Mouse (Mus musculus): ENCODE measurements at regions not wholly inside any gene's neighbourhood (a gene's known extent, or its start where the extent isn't known, plus 50 kb on each side); places are given as distances from the start of the nearest gene placed in this dataset.

DNA sequence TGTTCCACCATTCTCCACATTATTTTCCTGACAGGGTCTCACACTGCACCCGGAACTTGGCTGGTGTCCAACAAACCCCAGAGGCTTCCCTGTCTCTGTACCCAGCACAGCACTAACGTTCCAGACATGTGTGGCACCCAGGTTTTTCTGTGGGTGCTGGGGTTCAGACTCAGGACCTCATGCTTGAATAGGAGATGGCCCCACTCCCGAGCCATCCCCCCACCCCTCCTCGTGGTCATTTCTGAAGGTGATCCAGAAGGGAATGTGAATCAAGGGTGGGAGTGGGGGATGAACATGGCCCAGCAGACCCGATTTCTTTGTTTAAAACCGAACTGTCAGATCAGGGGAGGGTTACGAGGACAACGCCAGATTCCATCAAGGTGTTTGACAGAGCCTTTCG lies 245.6 kb downstream of the Tbc1d1 start:
- no peak overlapping the region for H3K27ac ChIP-seq
- no peaks in the 10 kb centered on the region for H3K4me1 ChIP-seq
- H3K9me3 ChIP-seq: no peaks in the 10 kb centered on the region
- no peak overlapping the region for H3K4me3 ChIP-seq
- 81% methylated on average over 9 of the region's 9 CpGs for WGBS
- no peaks in the 10 kb centered on the region for H3K36me3 ChIP-seq
- no peaks in the 10 kb centered on the region for H3K27me3 ChIP-seq (replicated peaks)
- no peak for ATAC-seq (ENCODE audit: low FRiP score, low read depth)
- no peak overlapping the region for H3K4me2 ChIP-seq (replicated peaks)
- H3K9ac ChIP-seq: no peak overlapping the region

GRCm38 (mm10) chr5:64403077-64403981 lies 247.2 kb downstream of the Tbc1d1 start:
- no peaks in the 10 kb centered on the region for H3K36me3 ChIP-seq
- no peaks in the 10 kb centered on the region for H3K4me1 ChIP-seq
- 80% methylated on average over 11 of the region's 11 CpGs for WGBS
- H3K9ac ChIP-seq: no peak overlapping the region
- no peaks in the 10 kb centered on the region for H3K27me3 ChIP-seq (replicated peaks)
- H3K4me2 ChIP-seq (replicated peaks): no peak overlapping the region
- ATAC-seq (ENCODE audit: low FRiP score, low read depth): no peak
- H3K4me3 ChIP-seq: no peak overlapping the region
- no peaks in the 10 kb centered on the region for H3K9me3 ChIP-seq
- H3K27ac ChIP-seq: no peak overlapping the region

DNA sequence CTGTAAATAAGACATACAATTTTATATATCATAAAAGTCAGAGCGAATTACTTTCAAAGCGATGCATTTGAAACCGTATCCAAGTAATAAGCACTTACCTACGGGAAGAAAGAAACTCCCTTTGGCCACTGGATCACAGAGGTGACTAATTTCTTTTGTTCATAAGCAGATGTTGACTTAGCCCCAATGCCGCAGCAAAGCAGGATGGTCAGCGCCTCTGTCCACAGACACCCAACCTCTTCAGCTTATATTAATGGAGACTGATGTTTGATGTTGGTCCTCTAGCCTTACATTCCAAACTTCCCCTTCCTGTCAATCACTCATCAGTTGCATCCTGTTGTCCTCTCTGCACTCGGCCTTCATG lies 247.9 kb downstream of the Tbc1d1 start:
- Histone ChIP-seq H3K9ac (no peak overlapping the region), H3K27ac (no peak overlapping the region), H3K27me3 (replicated peaks) (no peaks in the 10 kb centered on the region), H3K4me2 (replicated peaks) (no peak overlapping the region), H3K4me3 (no peak overlapping the region), H3K4me1 (no peaks in the 10 kb centered on the region), H3K9me3 (no peaks in the 10 kb centered on the region), H3K36me3 (no peaks in the 10 kb centered on the region)
- no peak for ATAC-seq (ENCODE audit: low FRiP score, low read depth)
- WGBS: 91% methylated on average over 7 of the region's 7 CpGs

- Histone ChIP-seq H3K9ac (no peak overlapping the region), H3K9me3 (no peaks in the 10 kb centered on the region), H3K4me3 (no peak overlapping the region), H3K27ac (no peak overlapping the region), H3K4me2 (replicated peaks) (no peak overlapping the region), H3K27me3 (replicated peaks) (no peaks in the 10 kb centered on the region), H3K36me3 (no peaks in the 10 kb centered on the region), H3K4me1 (no peaks in the 10 kb centered on the region)
- no peak for ATAC-seq (ENCODE audit: low FRiP score, low read depth)
- 93% methylated on average over 5 of the region's 5 CpGs for WGBS
Observed at GRCm38 (mm10) chr5:64404512-64404911, 248.4 kb downstream of the Tbc1d1 start.

GRCm38 (mm10) chr5:64408938-64409337 lies 252.8 kb downstream of the Tbc1d1 start:
- Histone ChIP-seq H3K4me2 (replicated peaks) (no peak overlapping the region), H3K4me1 (no peaks in the 10 kb centered on the region), H3K27me3 (replicated peaks) (no peaks in the 10 kb centered on the region), H3K9me3 (no peaks in the 10 kb centered on the region), H3K27ac (no peak overlapping the region), H3K4me3 (no peak overlapping the region), H3K9ac (no peak overlapping the region), H3K36me3 (no peaks in the 10 kb centered on the region)
- ATAC-seq (ENCODE audit: low FRiP score, low read depth): no peak
- 76% methylated on average over 3 of the region's 3 CpGs for WGBS

- Histone ChIP-seq H3K4me1 (no peaks in the 10 kb centered on the region), H3K27ac (no peak overlapping the region), H3K9me3 (no peaks in the 10 kb centered on the region), H3K4me3 (no peak overlapping the region), H3K27me3 (replicated peaks) (no peaks in the 10 kb centered on the region), H3K36me3 (no peaks in the 10 kb centered on the region), H3K9ac (no peak overlapping the region), H3K4me2 (replicated peaks) (no peak overlapping the region)
- ATAC-seq (ENCODE audit: low FRiP score, low read depth): no peak
- WGBS: 70% methylated on average over 7 of the region's 7 CpGs
Observed at GRCm38 (mm10) chr5:64410621-64411020, 254.5 kb downstream of the Tbc1d1 start.

DNA sequence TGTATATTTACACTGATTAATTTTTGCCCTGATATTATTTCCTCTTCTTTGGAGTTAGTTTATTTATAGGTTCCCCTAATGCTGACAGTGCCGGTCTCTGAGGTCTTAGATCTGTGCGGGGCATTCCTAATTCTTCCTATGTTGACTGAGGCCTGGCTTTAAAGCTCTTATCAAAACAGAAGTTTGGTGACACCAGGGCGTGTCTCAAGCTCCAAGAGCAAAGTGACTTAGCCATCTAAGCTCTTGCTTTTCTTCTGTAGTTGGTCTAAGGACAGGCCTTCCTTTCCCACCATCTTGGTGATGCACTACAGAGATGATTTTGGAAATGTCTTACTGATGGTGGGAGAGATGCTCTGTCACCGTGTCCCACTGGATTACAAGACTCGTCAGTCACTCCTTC lies 258.4 kb downstream of the Tbc1d1 start:
- Histone ChIP-seq H3K4me1 (no peaks in the 10 kb centered on the region), H3K27ac (no peak overlapping the region), H3K9me3 (no peaks in the 10 kb centered on the region), H3K36me3 (no peaks in the 10 kb centered on the region), H3K4me2 (replicated peaks) (no peak overlapping the region), H3K9ac (no peak overlapping the region), H3K27me3 (replicated peaks) (no peaks in the 10 kb centered on the region), H3K4me3 (no peak overlapping the region)
- 86% methylated on average over 5 of the region's 5 CpGs for WGBS
- ATAC-seq (ENCODE audit: low FRiP score, low read depth): no peak

GRCm38 (mm10) chr5:64419395-64419794 lies 263.3 kb downstream of the Tbc1d1 start:
- Histone ChIP-seq H3K36me3 (no peaks in the 10 kb centered on the region), H3K9me3 (peaks cover 11% of the 10 kb centered on the region; the same call in 1 of the 2 replicates), H3K4me3 (no peak overlapping the region), H3K9ac (no peak overlapping the region), H3K4me2 (replicated peaks) (no peak overlapping the region), H3K27ac (no peak overlapping the region), H3K4me1 (0 out of 2 replicates have a peak, but pooled peaks cover 6% of the 10 kb centered on the region), H3K27me3 (replicated peaks) (no peaks in the 10 kb centered on the region; the same call in 1 of the 2 replicates)
- WGBS: 90% methylated on average over 1 of the region's 1 CpGs
- no peak for ATAC-seq (ENCODE audit: low FRiP score, low read depth)

GRCm38 (mm10) chr5:64422787-64423587 lies 266.9 kb downstream of the Tbc1d1 start:
- Histone ChIP-seq H3K4me2 (replicated peaks) (no peak overlapping the region), H3K27me3 (replicated peaks) (peaks cover 3% of the 10 kb centered on the region; the same call in 1 of the 2 replicates), H3K4me1 (0 out of 2 replicates have a peak, but pooled peaks cover 6% of the 10 kb centered on the region), H3K27ac (no peak overlapping the region), H3K4me3 (no peak overlapping the region), H3K9ac (no peak overlapping the region), H3K36me3 (no peaks in the 10 kb centered on the region), H3K9me3 (peaks cover 11% of the 10 kb centered on the region; the same call in 1 of the 2 replicates)
- no peak for ATAC-seq (ENCODE audit: low FRiP score, low read depth)
- WGBS: 12% methylated on average over 13 of the region's 13 CpGs

GRCm38 (mm10) chr5:64428822-64429221 lies 272.7 kb downstream of the Tbc1d1 start:
- no peaks in the 10 kb centered on the region for H3K4me1 ChIP-seq
- H3K27me3 ChIP-seq (replicated peaks): peaks cover 3% of the 10 kb centered on the region; the same call in 1 of the 2 replicates
- H3K36me3 ChIP-seq: no peaks in the 10 kb centered on the region
- no peak overlapping the region for H3K9ac ChIP-seq
- WGBS: 91% methylated on average over 8 of the region's 8 CpGs
- H3K27ac ChIP-seq: no peak overlapping the region
- no peak overlapping the region for H3K4me2 ChIP-seq (replicated peaks)
- ATAC-seq (ENCODE audit: low FRiP score, low read depth): no peak
- H3K9me3 ChIP-seq: no peaks in the 10 kb centered on the region
- no peak overlapping the region for H3K4me3 ChIP-seq

DNA sequence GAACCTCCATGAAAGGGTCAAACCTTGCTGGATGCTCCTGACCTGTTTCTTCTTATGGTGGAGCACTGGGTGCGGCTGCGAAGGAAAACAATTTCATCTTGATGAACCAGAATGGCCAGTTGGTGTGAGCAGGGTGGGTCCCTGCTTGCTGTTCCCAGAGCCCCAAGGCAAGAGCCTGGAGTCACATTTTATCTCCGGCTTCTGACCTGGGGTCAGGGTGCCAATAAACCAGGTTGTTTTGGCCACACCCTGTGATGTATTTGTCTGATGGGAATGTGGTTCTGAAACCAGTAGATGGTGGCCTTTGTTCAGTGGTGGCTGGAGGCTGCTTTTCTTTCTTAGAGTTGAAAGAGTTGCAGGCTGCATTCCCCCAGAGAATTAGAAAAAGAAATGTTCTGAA lies 274.4 kb downstream of the Tbc1d1 start:
- Histone ChIP-seq H3K4me3 (no peak overlapping the region), H3K36me3 (no peaks in the 10 kb centered on the region), H3K4me2 (replicated peaks) (no peak overlapping the region), H3K4me1 (no peaks in the 10 kb centered on the region), H3K9ac (no peak overlapping the region), H3K27ac (no peak overlapping the region), H3K27me3 (replicated peaks) (no peaks in the 10 kb centered on the region), H3K9me3 (no peaks in the 10 kb centered on the region)
- WGBS: 86% methylated on average over 3 of the region's 3 CpGs
- no peak for ATAC-seq (ENCODE audit: low FRiP score, low read depth)

GRCm38 (mm10) chr5:64431624-64432023 lies 275.5 kb downstream of the Tbc1d1 start:
- H3K9ac ChIP-seq: no peak overlapping the region
- ATAC-seq (ENCODE audit: low FRiP score, low read depth): no peak
- H3K4me1 ChIP-seq: no peaks in the 10 kb centered on the region
- H3K27ac ChIP-seq: no peak overlapping the region
- H3K9me3 ChIP-seq: no peaks in the 10 kb centered on the region
- no peaks in the 10 kb centered on the region for H3K27me3 ChIP-seq (replicated peaks)
- WGBS: 90% methylated on average over 6 of the region's 6 CpGs
- H3K36me3 ChIP-seq: no peaks in the 10 kb centered on the region
- H3K4me2 ChIP-seq (replicated peaks): no peak overlapping the region
- H3K4me3 ChIP-seq: no peak overlapping the region

All from neural tube, embryonic 12.5 days (tissue).